Mouse (Mus musculus) kidney, postnatal 10 days (tissue): ENCODE data around the gene Spon1.

Experiments
- DNase-seq: peaks from one replicate; pipeline ENCODE4 v3.0.0; 2021; ENCODE audit warnings: mixed read lengths

Spon1 gene

DNA sequence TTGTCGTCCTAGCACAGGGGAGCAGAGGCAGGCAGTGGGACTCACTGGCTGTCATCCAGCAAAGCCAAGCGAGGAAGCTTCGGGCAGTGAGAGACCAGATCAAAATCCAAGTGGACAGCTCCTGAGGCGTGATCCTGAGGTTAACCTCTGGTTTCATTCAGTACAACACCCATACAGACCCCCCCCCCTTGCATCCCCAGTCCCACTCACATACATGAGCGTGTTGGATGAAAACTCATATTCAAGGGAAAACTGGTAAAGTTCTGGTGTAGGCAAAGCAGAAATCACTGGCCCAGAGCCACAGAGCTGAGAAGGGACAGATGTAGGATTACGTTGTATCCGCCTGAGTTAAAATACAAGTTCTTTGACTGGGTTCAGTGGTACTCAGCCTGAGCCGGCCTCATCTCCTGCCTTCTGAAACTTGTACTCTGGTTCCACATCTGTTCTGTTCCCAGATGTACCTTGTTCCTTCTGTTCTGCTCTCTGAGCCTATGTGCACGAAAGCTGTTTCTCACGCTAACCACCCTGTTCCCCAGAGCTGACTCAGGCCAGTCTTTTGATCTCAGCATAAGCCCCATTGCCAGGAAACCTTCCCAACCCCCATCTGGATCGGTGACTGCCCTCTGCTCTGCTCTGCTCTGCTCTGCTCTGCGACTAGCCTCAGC lies 143.5 kb downstream of the Spon1 start:
- DNase-seq: peak; percentile 58

DNA sequence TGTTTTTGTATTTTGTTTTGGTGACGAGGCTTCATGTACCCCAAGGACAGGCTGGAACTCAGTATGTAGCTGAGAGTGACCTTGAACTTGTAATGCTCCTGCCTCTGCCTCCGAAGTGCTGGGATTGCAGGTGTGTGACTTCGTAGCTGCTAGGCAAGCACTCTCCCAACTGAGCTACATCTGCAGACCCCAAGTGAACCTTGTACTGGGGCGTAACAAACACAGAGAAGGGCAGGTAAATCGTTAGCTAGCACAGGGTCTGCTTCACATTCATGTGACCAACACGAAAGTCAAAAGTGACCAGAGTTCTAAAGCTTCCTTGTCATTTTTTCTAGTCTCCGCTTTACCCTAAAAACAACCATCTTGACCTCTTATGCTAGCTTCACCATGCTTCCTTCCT lies 145.1 kb downstream of the Spon1 start:
- DNase-seq: no peak

DNA sequence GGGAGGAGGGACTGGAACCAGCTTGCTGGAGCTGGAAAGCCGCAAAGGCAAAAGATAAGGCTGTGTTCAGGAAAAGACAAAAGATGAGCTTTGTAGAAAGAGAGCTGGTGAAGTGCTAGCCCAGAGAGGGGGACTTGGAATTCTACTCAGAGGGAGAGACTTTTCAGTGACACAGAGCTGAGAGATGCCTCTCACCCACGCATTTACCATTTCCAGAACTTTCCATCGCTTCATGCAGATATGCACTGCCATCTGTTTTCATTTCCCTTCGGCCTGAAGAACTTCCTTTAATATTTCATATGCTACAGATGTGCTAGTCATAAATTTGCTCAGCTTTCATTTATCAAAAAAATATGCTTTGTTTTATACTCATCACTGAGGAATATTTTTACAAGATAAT lies 150.1 kb downstream of the Spon1 start:
- DNase-seq: no peak

DNA sequence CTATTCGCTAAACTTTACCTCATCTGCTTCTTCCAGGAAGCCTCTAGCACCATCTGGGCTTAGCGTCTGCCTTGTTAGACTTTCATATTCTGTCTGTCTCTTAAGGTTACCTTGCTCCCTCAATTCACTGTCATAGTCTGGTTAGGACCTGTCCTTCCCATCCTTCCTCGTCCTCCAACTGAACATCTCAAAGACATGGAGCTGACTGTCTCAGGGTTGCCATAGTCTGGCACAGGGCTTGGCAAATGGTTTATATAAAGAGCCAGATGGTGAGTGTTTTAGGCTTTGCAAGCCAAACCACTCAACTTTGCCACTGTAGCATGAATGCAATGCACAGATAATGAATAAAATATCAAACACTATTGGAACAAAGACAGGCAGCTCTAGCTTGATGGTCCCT lies 153.1 kb downstream of the Spon1 start:
- DNase-seq: no peak

DNA sequence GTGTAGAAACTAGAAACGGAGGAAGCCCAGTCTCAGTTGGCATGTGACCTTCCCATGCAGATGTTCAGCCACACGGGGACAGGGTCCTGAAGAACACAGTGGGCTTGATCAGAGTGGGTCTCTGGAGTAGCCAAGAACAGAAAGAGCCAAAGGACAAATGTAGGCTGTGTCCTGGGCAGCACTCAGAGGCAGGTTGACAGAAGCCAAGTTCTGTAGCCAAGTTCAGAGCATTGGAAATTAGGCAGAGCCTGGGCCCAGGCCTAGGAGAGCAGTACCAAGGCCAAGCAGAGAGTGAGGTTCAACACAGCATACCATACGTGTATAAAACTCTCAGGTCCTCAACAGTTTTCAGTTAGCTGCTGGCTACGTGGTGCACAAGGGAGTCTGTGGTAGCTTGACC lies 153.7 kb downstream of the Spon1 start:
- no peak for DNase-seq

DNA sequence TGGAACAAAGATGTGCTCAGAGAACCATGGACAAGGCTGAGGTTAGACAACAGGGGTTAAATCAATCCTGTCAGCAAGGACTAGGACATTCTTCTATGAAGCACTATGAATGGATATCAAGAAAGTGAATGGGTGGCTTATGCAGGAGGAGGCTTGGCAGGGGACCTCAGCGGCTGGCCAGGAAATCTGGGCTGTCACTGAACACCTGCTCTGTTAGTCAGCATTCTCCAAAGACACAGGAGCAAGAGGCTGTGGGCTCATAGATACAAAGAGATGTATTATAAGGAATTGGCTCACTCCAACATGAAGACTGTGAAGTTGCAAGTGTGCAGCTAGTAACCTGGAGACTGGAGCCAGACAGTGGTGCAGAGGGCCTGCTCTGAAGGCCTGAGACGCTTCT lies 154.3 kb downstream of the Spon1 start:
- no peak for DNase-seq

DNA sequence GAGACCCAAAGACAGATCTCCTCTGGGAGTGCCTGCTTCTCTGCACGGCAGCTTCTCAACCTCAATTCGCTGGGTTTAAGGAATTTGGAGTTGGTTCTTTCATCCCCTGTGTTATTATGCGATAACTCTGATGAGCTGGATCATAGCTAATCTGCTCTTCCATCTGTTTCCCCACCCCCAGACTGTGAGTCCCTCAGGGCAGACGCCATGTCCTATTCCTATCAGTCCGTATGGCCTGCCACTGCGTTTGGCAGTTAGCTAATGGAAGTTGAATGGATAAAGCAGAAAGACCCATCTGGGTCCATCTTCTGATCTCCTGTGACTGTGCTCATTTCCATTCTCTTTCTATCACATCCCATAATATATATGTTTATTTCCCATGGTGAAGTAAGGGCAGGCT lies 158.8 kb downstream of the Spon1 start:
- DNase-seq: no peak

DNA sequence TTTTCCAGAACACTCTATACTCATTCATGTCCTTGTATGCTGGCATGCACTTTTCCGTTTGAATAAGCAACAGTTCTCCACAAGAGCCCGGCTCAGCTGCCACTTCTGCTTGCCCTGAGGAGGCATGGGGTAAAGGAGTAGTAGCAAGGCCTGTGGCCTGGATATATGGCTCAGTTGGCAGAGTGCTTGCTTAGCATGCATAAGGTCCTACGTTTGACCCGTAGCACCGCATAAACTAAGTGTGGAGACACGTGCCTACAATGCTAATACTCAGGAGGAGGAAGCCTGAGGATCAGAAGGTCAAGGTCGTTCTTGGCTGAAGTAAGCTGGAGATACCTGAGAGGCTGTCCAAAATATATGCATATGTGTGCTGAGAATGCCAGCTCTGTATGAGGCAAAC lies 185.1 kb downstream of the Spon1 start:
- no peak for DNase-seq

DNA sequence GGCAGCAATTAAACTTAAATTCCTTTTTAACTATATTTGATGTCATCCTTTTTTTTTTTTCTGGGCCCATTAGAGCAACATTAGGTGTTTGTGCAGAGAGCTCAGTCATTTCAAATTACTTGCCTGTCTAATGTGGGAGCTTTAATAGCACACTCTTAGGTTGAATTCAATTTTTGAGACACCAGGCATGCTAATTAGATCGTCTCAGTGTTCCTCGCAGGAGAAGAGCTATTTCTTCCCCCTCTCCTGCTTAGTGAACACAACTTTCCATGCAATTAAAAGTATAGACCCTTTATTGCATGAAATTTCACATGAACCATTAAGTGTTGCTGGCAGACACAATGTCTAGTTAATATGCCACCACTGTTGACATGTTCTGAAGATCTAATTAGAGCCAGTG lies 189.6 kb downstream of the Spon1 start:
- DNase-seq: no peak

DNA sequence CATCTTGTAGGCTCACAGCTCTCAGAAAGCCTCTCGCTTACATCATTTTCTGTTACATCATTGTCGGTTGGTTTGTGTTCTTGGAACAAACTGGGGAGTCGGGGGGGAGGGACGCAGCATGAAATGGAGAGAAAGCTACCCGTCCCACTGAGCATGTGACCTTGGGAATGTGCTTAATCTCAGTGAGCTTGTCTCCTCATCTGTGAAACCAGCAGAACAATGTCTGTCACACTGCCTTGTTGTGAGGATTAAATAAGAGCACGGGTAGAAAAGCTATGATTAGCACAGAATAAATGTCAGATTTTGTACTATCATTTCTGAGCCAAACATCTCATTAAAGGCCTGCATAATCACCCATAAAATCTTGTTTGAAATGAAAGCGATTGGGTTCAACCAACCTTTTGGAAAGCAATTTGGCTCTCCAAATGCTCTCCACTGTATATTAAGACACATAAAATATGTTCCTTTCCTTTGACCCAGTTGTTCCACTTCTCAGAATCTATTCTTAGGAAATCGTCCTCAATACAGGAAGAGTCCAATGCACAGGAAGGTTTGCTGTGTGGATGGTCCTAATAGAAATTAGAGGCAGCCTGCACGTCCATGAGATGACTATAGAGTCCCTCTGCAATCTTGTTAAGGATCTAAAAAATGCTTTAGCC lies 195.2 kb downstream of the Spon1 start:
- DNase-seq: no peak

DNA sequence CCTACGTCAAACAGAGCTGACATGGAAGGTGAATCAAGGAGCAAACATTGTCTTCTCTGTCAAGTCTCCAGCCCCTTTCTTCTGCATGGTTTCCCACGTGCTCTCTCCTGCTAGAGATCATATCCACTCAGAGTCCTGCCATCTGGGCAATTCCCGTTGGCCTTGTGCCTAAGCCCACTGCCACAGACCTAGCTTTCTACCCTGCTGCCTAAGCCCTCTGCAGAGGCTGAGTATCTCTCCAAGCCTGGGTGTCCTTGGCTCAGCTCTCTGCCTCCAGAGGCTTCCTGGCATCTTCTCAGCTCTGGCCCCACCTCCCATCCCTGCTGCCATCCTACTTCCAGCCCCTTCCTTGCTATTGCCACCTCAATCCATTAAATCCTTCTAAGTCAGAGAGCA lies 195.7 kb downstream of the Spon1 start:
- DNase-seq: no peak

DNA sequence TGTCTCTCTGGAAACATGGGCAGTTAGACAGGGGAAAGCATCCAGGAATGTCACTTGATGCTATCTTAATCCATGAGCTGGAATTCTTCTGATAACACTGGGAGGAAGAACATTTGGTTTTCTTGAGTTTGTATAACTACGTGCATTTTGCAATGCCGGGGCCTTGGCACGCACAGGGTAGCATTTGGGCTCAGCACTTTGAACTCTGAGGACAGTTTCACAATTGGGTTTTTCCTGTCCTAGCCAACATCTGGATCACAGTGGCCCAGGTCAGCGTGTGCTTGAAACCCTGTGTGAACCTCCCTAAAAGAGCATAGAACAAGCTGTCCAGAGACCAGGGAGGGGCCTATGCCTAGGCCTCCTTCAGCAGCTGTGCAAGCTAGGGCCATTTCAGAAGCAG lies 196.3 kb downstream of the Spon1 start:
- no peak for DNase-seq

DNA sequence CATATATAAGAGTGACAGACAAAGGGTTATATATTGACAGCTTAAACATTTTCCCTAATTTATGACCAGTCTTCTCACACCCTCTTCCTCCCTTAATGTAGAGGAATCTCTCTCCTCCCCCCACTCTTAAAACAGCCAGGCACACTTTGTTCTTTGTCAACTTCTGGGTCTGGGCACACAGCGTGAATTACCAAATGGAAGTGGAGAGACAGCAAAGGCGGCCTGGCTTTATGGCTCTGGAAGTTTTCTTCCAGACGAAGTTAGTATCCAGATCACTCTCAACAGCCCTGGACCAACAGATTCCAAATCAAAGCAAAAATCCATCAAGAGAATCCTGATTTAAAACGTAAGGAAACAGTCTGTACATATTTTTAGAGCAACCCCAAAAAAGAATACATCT lies 198.0 kb downstream of the Spon1 start:
- no peak for DNase-seq

DNA sequence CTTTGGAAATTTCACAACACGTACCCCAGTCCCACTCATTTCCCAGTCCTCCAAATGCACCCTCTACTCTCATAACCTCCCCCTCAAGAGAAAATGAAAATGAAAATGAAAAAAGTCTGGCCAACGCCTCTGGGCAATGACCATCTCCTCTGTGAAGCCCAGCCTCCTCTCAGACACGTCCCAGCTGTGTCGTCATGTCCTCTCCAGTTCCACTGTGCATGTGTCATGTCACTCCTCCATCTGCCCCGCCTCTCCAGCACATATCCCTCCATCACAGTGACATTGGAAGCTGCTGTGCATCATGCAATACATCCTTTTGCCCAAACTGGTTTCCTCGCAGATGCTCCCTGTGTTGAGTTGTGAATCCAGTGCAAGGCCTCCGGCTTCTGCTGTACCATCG lies 199.8 kb downstream of the Spon1 start:
- no peak for DNase-seq

DNA sequence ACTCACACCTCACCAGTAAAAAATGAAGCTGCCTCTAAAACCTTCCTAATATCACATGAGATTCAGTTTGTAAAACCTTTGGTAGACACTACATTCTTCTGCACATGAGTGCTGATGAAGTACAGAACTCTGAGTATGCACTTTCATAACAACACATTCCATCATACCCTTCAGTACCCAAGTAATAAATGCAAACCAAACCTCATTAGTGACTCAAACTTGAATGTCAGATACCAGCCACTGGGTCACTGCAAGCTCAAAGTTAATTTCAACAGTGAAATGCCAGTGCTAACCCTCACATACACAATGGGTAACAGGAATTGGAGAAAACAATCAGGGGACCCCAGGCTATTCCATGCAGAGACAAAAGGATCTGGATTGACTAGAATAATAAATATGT lies 203.4 kb downstream of the Spon1 start:
- no peak for DNase-seq

DNA sequence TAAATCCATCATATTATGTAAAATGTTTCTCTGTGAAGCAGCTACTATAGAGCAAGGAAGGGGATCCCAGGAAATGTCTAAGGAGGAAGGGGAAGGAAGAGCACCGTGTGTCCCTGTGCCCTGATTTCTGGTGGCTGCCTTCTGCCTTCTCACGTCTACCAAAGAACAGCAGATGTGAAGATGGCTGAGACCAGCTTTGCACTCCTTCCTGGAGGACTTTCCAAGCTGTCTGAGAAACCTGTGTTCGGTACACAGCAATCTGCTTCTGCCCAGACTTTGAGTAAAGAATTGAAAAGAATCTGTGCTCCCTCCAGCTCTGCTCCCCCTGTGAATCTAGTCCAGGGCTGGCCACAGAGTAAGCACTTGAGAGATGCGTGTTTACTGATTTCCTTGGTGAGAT lies 206.7 kb downstream of the Spon1 start:
- no peak for DNase-seq

DNA sequence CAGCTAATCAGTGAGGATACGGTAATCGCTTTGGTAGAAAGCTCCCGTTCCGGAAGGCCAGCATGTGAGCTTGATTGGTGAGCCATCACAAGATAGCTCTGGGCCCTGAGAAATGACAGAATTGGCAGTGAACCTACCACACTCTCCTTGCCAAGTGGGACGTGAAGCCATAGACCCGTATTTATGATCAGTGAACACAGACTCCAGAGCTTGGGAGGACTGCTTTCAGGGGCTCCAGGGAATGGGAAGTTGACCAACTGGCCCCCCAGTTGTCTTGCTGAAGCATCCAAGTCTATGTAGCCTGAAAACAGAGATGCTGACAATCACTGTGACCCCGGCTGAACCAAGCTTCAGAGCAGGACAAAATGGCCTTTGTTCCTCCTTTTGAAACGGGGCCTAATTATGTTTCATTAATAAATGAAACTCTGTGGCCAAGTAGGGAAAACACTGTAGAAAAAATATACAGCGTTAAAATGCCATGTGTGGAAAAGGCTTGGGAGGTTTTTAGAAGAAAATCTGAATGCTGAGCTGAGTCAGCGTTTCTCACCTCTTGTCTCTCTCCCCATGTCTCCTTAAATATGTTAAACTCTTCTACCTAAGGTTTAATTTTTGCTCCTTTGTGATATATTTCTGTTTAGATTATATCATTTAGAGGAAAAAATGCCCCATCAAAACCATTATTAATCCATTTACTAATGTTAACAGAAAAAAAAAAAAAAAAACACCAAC lies 220.8 kb downstream of the Spon1 start:
- DNase-seq: no peak

DNA sequence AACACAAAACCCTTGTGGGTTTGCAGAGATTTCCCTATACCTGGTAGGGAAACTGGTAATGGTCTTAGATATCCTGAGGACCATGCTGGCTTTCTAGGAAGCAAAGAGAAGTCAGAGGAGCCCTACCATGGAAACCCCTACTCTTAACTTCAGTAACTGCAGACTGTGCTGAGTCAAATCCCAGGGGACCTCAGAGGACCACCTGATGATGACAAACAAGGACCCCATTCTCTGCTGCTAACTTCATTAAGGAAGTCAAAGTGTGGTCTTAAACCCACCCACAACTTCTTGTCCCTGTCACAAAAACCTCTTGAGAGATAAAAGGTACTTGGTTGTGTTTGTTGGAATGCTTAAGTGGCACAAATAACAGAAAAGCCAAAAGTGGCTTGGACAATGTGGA lies 222.4 kb downstream of the Spon1 start:
- no peak for DNase-seq

DNA sequence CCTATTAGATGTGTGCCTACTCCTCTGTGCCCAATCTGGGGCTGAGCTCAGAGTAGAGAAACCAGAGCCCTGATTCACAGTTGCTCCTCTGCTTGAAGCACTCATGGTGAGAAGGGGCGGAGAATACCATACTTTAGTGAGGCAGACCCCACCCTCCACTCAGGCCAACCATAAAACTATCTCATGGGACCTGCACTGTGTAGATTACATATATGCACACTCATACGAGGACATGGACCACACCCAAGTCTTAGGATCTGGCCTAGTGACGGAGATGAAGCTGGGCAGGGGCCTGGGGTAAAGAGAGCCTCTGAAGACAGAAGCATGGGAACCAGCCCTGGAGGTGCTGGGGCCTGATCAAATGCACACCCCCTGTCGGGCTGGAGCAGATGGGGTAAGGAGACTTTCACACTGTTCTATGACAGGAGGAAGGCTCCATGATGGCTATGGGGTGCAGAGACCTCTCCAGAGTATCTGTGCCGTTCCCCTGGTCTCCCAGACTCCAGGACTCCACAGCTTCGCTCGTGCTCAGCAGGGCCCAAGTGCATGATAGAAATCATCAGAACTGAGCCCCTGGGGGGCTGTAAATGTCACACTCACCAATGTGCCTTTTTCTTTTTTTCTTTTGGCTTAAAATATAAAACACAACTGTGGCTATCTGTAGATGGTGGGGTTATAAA lies 232.0 kb downstream of the Spon1 start:
- no peak for DNase-seq

DNA sequence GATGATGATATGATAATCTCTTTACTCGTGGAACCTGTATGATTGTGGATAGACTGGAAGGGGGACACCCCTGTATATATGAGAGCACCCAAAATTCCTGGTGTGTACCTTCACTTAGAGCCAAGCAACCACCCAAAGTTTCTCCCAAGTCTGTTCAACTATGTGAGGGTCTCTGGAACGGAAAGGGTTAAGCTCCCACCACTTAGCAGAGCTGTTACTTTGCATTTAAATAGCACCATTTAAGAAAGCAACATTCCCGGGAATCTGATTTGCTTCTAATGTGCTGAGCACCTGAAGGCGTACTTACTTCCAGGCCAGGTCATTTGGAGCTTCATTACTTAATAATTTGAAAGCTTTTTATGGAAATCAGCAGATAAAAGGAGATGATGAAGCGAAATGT lies 238.4 kb downstream of the Spon1 start:
- no peak for DNase-seq

DNA sequence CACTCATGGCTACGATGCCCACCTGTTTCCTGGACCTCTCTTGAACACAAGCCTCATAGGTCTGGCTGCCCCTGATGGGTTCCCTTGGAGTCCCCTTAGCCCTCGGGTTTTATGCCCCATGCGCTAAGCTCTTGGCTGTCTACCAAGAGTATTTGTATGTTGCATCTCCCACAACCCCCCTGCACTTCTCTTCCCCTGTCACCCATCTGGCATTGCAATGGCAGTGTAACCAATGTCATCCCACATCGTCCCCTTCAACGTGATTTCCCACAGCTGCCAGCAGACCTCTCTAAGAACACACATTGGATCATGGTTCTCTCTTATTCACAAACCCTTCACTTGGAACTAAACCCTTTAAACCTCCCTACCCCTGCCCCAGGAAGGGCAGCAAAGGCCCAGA lies 239.7 kb downstream of the Spon1 start:
- no peak for DNase-seq

DNA sequence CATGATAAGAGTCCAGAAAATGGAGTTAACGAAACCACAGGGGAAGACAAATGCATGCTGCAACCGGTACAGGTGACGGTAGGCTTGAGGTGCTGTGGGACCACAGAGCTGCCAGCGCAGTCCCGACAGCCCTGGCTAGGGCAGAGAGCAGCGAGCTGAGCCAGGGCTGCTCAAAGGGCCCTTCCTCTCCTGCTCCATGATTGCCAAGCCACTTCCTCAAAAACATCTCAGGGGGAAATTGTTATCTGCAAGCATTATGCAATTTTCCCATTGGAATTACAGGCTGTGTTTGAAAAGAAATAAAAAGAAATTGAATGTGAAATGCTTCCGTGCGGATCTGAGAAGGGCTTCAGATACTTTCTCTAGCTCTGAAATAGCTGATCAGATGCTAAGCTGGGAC lies 240.7 kb downstream of the Spon1 start:
- no peak for DNase-seq

DNA sequence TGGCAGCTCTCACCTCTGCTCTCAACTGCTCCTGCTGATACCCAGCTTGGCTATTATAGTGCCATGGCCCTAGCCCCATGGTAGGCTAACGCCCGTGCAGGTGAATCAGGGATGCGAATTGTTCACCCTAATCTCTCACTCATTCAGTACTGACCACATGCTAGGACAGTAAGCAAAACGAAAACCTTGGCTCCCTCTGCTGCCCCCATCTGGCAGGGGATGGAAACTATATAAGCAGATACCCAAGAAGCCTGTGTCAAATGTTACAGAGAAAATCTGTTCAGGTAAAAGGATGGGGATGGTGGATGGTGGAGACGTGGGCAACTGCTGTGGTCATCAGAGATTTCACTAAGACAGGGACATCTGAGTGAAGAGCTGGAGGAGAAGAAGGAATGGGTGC lies 241.8 kb downstream of the Spon1 start:
- DNase-seq: peak; percentile 46
